Comparison of ENCODE assay signal across 18 mouse cellular contexts in the genomic region with DNA sequence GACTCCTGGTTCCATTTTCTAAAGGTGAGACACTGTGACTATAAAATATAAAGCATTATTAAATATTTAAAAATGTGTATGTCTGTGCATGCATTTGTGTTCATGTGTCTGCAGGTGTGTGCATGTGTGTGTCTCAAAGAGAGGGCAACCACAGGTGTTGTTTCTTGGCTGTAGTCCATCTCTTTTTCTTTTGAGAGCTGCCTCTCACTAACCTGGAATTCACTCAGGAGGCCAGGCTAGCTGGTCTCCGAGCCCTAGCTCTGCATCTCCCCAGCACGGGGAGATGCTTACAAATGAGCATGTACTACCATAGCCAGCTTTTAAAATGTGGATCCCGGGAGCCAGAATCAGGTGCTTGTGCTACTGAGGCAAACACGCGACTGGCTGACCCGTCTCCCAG.
DNase-seq lines count a peak whose midpoint lies in the region; ATAC-seq lines count a peak whose summit lies in the region.
"Had no signal": no experiment of that assay in that cellular context is flagged by ENCODE, and none has a peak within 500 bp of the region (broad histone marks: within the 10 kb centered on the region; RNA-seq: fewer than 3 reads in every experiment).

No protein-coding gene starts in this region.

- no peaks in the 10 kb centered on the region for H3K36me3 ChIP-seq in embryonic facial prominence, embryonic 13.5 days
- H3K36me3 ChIP-seq: embryonic facial prominence, embryonic 15.5 days; forebrain, embryonic 10.5 days; forebrain, embryonic 12.5 days had no signal

- WGBS in embryonic facial prominence, embryonic 13.5 days: 78% methylated on average over 6 of the region's 6 CpGs

- peak; percentile 52 to 57 for DNase-seq in cerebellum, postnatal 10 days
- DNase-seq in cerebellum, adult 18-20 months: no peak
- peak; percentile 7 to 40 for DNase-seq in cerebellum, postnatal 25 days
- no peak for DNase-seq in cerebellum, adult 11-12 months
- DNase-seq: adrenal gland, adult 2 months; adrenal gland, postnatal 14 days; adrenal gland, postnatal 36 days; B cell, adult 2 months; cerebellum, adult 9-11 months; gastrocnemius, adult 2 months had no signal

- no peaks in the 10 kb centered on the region for H3K9me3 ChIP-seq in embryonic facial prominence, embryonic 13.5 days
- H3K9me3 ChIP-seq: embryonic facial prominence, embryonic 15.5 days; forebrain, embryonic 10.5 days; forebrain, embryonic 12.5 days had no signal

- no peak overlapping the region for H3K4me2 ChIP-seq in embryonic facial prominence, embryonic 13.5 days
- H3K4me2 ChIP-seq: forebrain, embryonic 12.5 days had no signal

- H3K9ac ChIP-seq in embryonic facial prominence, embryonic 13.5 days: no peak overlapping the region
- H3K9ac ChIP-seq: embryonic facial prominence, embryonic 15.5 days; forebrain, embryonic 12.5 days had no signal

- H3K4me3 ChIP-seq in embryonic facial prominence, embryonic 13.5 days: no peak overlapping the region
- H3K4me3 ChIP-seq: embryonic facial prominence, embryonic 15.5 days; erythroblast, embryonic 14.5 days; forebrain, embryonic 10.5 days; forebrain, embryonic 12.5 days; gastrocnemius, adult 2 months had no signal

- peak overlapping the region; percentile 16; the same call in 1 of the 2 replicates for H3K27ac ChIP-seq in embryonic facial prominence, embryonic 13.5 days
- H3K27ac ChIP-seq: embryonic facial prominence, embryonic 15.5 days; forebrain, embryonic 10.5 days; forebrain, embryonic 12.5 days; gastrocnemius, adult 2 months had no signal

- H3K4me1 ChIP-seq in embryonic facial prominence, embryonic 13.5 days: peaks cover 33% of the 10 kb centered on the region

- no peaks in the 10 kb centered on the region for H3K27me3 ChIP-seq in embryonic facial prominence, embryonic 13.5 days
- H3K27me3 ChIP-seq: forebrain, embryonic 12.5 days had no signal

- ATAC-seq in embryonic facial prominence, embryonic 13.5 days (ENCODE audit: insufficient number of reproducible peaks, insufficient read depth, low FRiP score, low TSS enrichment, low read depth): no peak
- ATAC-seq in CD4-positive, CD25-positive, alpha-beta regulatory T cell, adult 4 months: no peak
- ATAC-seq: forebrain, embryonic 14.5 days; forebrain, embryonic 16.5 days had no signal

Comparison
In these comparisons a context has a peak if more than half of its experiments do, and no peak if none do; other contexts are left out.
1. DNase-seq: peak in cerebellum, postnatal 10 days (2 of 2) and cerebellum, postnatal 25 days (2 of 2); none in cerebellum, adult 18-20 months (0 of 2) and cerebellum, adult 11-12 months (single experiment).